Mouse (Mus musculus) adipocyte (in vitro differentiated cells): ENCODE results near the gene Bbof1.

ENCODE experiments used
- DNase-seq: peaks from one replicate; pipeline ENCODE4 v3.0.0-alpha.2; 2016; ENCODE audit warnings: low spot score

Bbof1 gene

GRCm38 (mm10) chr12:84468701-84469100 lies 59.8 kb downstream of the Bbof1 start:
- peak; percentile 78 for DNase-seq

- DNase-seq = no peak
Observed at GRCm38 (mm10) chr12:84478937-84479336, 70.1 kb downstream of the Bbof1 start.

GRCm38 (mm10) chr12:84481251-84481650 lies 72.4 kb downstream of the Bbof1 start:
- no peak for DNase-seq

- DNase-seq = no peak
Observed at GRCm38 (mm10) chr12:84482778-84483585, 74.1 kb downstream of the Bbof1 start.

GRCm38 (mm10) chr12:84487324-84488056 lies 78.6 kb downstream of the Bbof1 start:
- DNase-seq = no peak
